ENCODE assay signal across 22 mouse cellular contexts in genomic region chr6:129216721-129217230, GRCm38 (mm10). TPM values are rescaled to one million over a fixed set of nuclear protein-coding genes. Genes with fewer than 3 reads are reported as not detected.
A peak's percentile ranks its signal among the peaks of the same experiment; 100 is the strongest.
DNase-seq lines count a peak whose midpoint lies in the region; ATAC-seq and TF ChIP-seq lines count a peak whose summit lies in the region.
"Had no signal": no experiment of that assay in that cellular context is flagged by ENCODE, and none has a peak within 500 bp of the region (broad histone marks: within the 10 kb centered on the region; RNA-seq: fewer than 3 reads in every experiment).

No protein-coding gene starts in this region.

- no peak overlapping the region for H3K9ac ChIP-seq in lung, embryonic 15.5 days
- H3K9ac ChIP-seq in hindbrain, embryonic 16.5 days (ENCODE audit: low read depth, low read length), result no peak overlapping the region
- H3K9ac ChIP-seq: heart, embryonic 15.5 days; liver, postnatal 0 days; neural tube, embryonic 12.5 days had no signal

- no peaks in the 10 kb centered on the region for H3K27me3 ChIP-seq in lung, embryonic 15.5 days
- no peaks in the 10 kb centered on the region for H3K27me3 ChIP-seq in hindbrain, embryonic 16.5 days (replicated peaks; ENCODE audit: control insufficient read depth, insufficient read depth, low read length)
- H3K27me3 ChIP-seq: heart, embryonic 15.5 days; neural tube, embryonic 12.5 days; Patski had no signal

- no peak overlapping the region for H3K4me3 ChIP-seq in lung, embryonic 15.5 days
- H3K4me3 ChIP-seq in lung, adult 2 months (replicated peaks; ENCODE audit: extremely low read depth, low read depth, low read length), result no peak overlapping the region
- H3K4me3 ChIP-seq in bone marrow macrophage, adult 2 months (ENCODE audit: insufficient read depth, low read length), result no peak overlapping the region
- no peak overlapping the region for H3K4me3 ChIP-seq in hindbrain, embryonic 16.5 days (ENCODE audit: low read length)
- H3K4me3 ChIP-seq: heart, embryonic 15.5 days; midbrain, embryonic 10.5 days; neural tube, embryonic 12.5 days had no signal

- peaks cover 17% of the 10 kb centered on the region; the same call in 1 of the 2 replicates for H3K4me1 ChIP-seq in lung, embryonic 15.5 days
- peaks cover 38% of the 10 kb centered on the region for H3K4me1 ChIP-seq in lung, adult 2 months (ENCODE audit: control insufficient read depth, insufficient read depth, low read length)
- peaks cover 20% of the 10 kb centered on the region for H3K4me1 ChIP-seq in bone marrow macrophage, adult 2 months (ENCODE audit: control insufficient read depth, insufficient read depth, low read length)
- no peaks in the 10 kb centered on the region for H3K4me1 ChIP-seq in hindbrain, embryonic 16.5 days (ENCODE audit: control insufficient read depth, insufficient read depth, low read depth, low read length)
- H3K4me1 ChIP-seq: midbrain, embryonic 10.5 days; neural tube, embryonic 12.5 days had no signal

- H3K36me3 ChIP-seq in lung, embryonic 15.5 days, result no peaks in the 10 kb centered on the region
- no peaks in the 10 kb centered on the region for H3K36me3 ChIP-seq in hindbrain, embryonic 16.5 days (ENCODE audit: control insufficient read depth, insufficient read depth, low read length)
- H3K36me3 ChIP-seq: heart, embryonic 15.5 days; midbrain, embryonic 10.5 days; neural tube, embryonic 12.5 days had no signal

- H3K27ac ChIP-seq in lung, embryonic 15.5 days, result peak overlapping the region; percentile 57; the same call in 1 of the 2 replicates
- H3K27ac ChIP-seq in bone marrow macrophage, adult 2 months (ENCODE audit: insufficient read depth, low read depth, low read length), result peak overlapping the region; percentile 90
- no peak overlapping the region for H3K27ac ChIP-seq in hindbrain, embryonic 16.5 days (ENCODE audit: low read depth, low read length)
- H3K27ac ChIP-seq: midbrain, embryonic 10.5 days; neural tube, embryonic 12.5 days had no signal

- no peak overlapping the region for H3K4me2 ChIP-seq in lung, embryonic 15.5 days
- no peak overlapping the region for H3K4me2 ChIP-seq in hindbrain, embryonic 16.5 days (ENCODE audit: low read length)
- H3K4me2 ChIP-seq: heart, embryonic 15.5 days; neural tube, embryonic 12.5 days had no signal

- TF ChIP-seq POLR2A in lung, adult 2 months (IDR thresholded peaks at IDR 0.05; ENCODE audit: borderline replicate concordance, extremely low read depth, low read depth, low read length), result no peak
- no peak for TF ChIP-seq POLR2A in bone marrow macrophage, adult 2 months (IDR thresholded peaks at IDR 0.05; ENCODE audit: borderline replicate concordance, low read depth, low read length)

- ATAC-seq in lung, embryonic 15.5 days (ENCODE audit: borderline replicate concordance, extremely low read depth, low FRiP score, low TSS enrichment), result no peak
- no peak for ATAC-seq in hindbrain, embryonic 16.5 days
- ATAC-seq: liver, postnatal 0 days; Patski had no signal

- WGBS in lung, embryonic 15.5 days, result 80% methylated on average over 3 of the region's 3 CpGs
- 79% methylated on average over 3 of the region's 3 CpGs for WGBS in lung, adult 2 months
- WGBS in hindbrain, embryonic 16.5 days, result 87% methylated on average over 3 of the region's 3 CpGs

- peak; percentile 86 for DNase-seq in heart, adult 11 months
- DNase-seq in heart, postnatal 4 days, result no peak
- no peak for DNase-seq in lung, adult 2 months
- peak; percentile 90 for DNase-seq in skeletal muscle tissue, adult 2 months (ENCODE audit: low read depth, low spot score)
- no peak for DNase-seq in adrenal gland, postnatal 25 days
- DNase-seq: adrenal gland, postnatal 14 days; B cell, adult 2 months; cerebellum, adult 9-10 months; liver, postnatal 0 days; thymus, adult 2 months had no signal

- H3K9me3 ChIP-seq in lung, embryonic 15.5 days, result no peaks in the 10 kb centered on the region
- H3K9me3 ChIP-seq in hindbrain, embryonic 16.5 days (ENCODE audit: control insufficient read depth, low read length), result no peaks in the 10 kb centered on the region
- H3K9me3 ChIP-seq: heart, embryonic 15.5 days; midbrain, embryonic 10.5 days; neural tube, embryonic 12.5 days had no signal

- TF ChIP-seq CTCF in lung, adult 2 months (IDR thresholded peaks at IDR 0.05; ENCODE audit: insufficient read depth, low read length), result no peak
- TF ChIP-seq CTCF in bone marrow macrophage, adult 2 months (IDR thresholded peaks at IDR 0.05; ENCODE audit: low read depth, low read length), result no peak

RNA-seq across cellular contexts. Expression of gene Clec2d, which starts 36.4 kb away (rescaled TPM):
- total RNA-seq in heart, postnatal 4 days (2021), result 10 to 100 TPM; 14.5 to 19.7 TPM
- 1.2 and 1.5 TPM in 2 replicates for polyA plus RNA-seq in lung, embryonic 15.5 days (2015; fragmentation: Nextera tagmentation; extraction: Ambion mirVana)
- polyA plus RNA-seq in lung, adult 2 months (2012; rRNA removed), result 103 and 250 TPM in 2 replicates
- 99.8 and 118 TPM in 2 replicates for polyA plus RNA-seq in bone marrow macrophage, adult 2 months (2012; ENCODE audit: insufficient read depth, insufficient read length, missing spikeins)
- total RNA-seq in adrenal gland, postnatal 25 days (2021), result 42.2 and 43.0 TPM in 2 replicates
- 0.21 and 0.30 TPM in 2 replicates for polyA plus RNA-seq in hindbrain, embryonic 16.5 days (2015; fragmentation: Nextera tagmentation; extraction: Ambion mirVana)
- polyA plus RNA-seq: forebrain, embryonic 11.5 days; hindbrain, embryonic 11.5 days; midbrain, embryonic 10.5 days; neural tube, embryonic 12.5 days had no signal

RNA-seq across cellular contexts. Expression of gene Cd69, which starts 58.5 kb away (rescaled TPM):
- not detected for total RNA-seq in heart, postnatal 4 days (2021)
- 0.15 and 0.39 TPM in 2 replicates for polyA plus RNA-seq in lung, embryonic 15.5 days (2015; fragmentation: Nextera tagmentation; extraction: Ambion mirVana)
- 0.54 and 1.3 TPM in 2 replicates for polyA plus RNA-seq in lung, adult 2 months (2012; rRNA removed)
- 1.7 and 2.1 TPM in 2 replicates for polyA plus RNA-seq in bone marrow macrophage, adult 2 months (2012; ENCODE audit: insufficient read depth, insufficient read length, missing spikeins)
- total RNA-seq in adrenal gland, postnatal 25 days (2021), result 0.15 TPM in 1 of 2 replicates, not detected in the other
- polyA plus RNA-seq in hindbrain, embryonic 16.5 days (2015; fragmentation: Nextera tagmentation; extraction: Ambion mirVana), result 0.09 TPM in 1 of 2 replicates, not detected in the other
- total RNA-seq: layer of hippocampus, postnatal 10 days; left cerebral cortex, postnatal 10 days had no signal
- polyA plus RNA-seq: cortical plate, adult 2 months; forebrain, embryonic 11.5 days; neural tube, embryonic 12.5 days; Patski had no signal

Comparison
In these comparisons a context has a peak if more than half of its experiments do, and no peak if none do; other contexts are left out.
1. DNase-seq: peak in heart, adult 11 months (single experiment) and skeletal muscle tissue, adult 2 months (single experiment); none in heart, postnatal 4 days (single experiment), lung, adult 2 months (single experiment) and adrenal gland, postnatal 25 days (single experiment).
2. RNA of gene Clec2d, which starts 36.4 kb away (polyA plus RNA-seq): 103 to 250 TPM in lung, adult 2 months and 99.8 to 118 TPM in bone marrow macrophage, adult 2 months; 1.2 to 1.5 TPM in lung, embryonic 15.5 days and 0.21 to 0.30 TPM in hindbrain, embryonic 16.5 days; every median in the first group is over 10 times any median in the second.